Mouse (Mus musculus) hindbrain, embryonic 13.5 days (tissue): ENCODE measurements around the gene Sh3bp4. TPM values are rescaled to one million over a fixed set of nuclear protein-coding genes. Genes with fewer than 3 reads are reported as not detected.

Experiments used
- ATAC-seq: fragments of 200-750 bp; cut with Nextera tagmentation; 2 replicates; pipeline ENCODE4 v1.8.0; 2017; ENCODE audit warnings: moderate TSS enrichment; ENCODE audit not compliant: low FRiP score
- H3K27ac ChIP-seq: fragments of 300-500 bp; sonication (generic); 2 replicates; pipeline ENCODE4 v1.5.1; 2015; ENCODE audit warnings: inconsistent platforms, mild to moderate bottlenecking, moderate library complexity
- H3K27me3 ChIP-seq: fragments of 300-500 bp; sonication (generic); 2 replicates; pipeline ENCODE4 v1.6.1; 2015; ENCODE audit warnings: mild to moderate bottlenecking, inconsistent platforms
- H3K36me3 ChIP-seq: fragments of 300-500 bp; sonication (generic); 2 replicates; pipeline ENCODE4 v1.6.1; 2015; ENCODE audit warnings: mild to moderate bottlenecking, inconsistent platforms
- H3K4me1 ChIP-seq: fragments of 300-500 bp; sonication (generic); replicated peaks from 2 replicates; pipeline ENCODE4 v1.6.1; 2015; ENCODE audit warnings: inconsistent platforms
- H3K4me2 ChIP-seq: fragments of 300-500 bp; sonication (generic); 2 replicates; pipeline ENCODE4 v1.6.1; 2015; ENCODE audit warnings: inconsistent platforms, mild to moderate bottlenecking, moderate library complexity
- H3K4me3 ChIP-seq: fragments of 300-500 bp; sonication (generic); 2 replicates; pipeline ENCODE4 v1.5.1; 2015; ENCODE audit warnings: mild to moderate bottlenecking, inconsistent platforms
- H3K9ac ChIP-seq: fragments of 300-500 bp; sonication (generic); 2 replicates; pipeline ENCODE4 v1.6.1; 2015; ENCODE audit warnings: mild to moderate bottlenecking, inconsistent platforms
- H3K9me3 ChIP-seq: fragments of 300-500 bp; sonication (generic); 2 replicates; pipeline ENCODE4 v1.6.1; 2016; ENCODE audit warnings: inconsistent platforms
- WGBS: fragments of 180-500 bp; shearing (Covaris S2); methylation state at CpG from one replicate; pipeline ENCODE4 v1.1.7; 2015; 5-methylcytosine and 5-hydroxymethylcytosine counted together
- polyA plus RNA-seq: library from polyadenylated mRNA; unstranded; fragments of >200 nt; fragmentation: Nextera tagmentation; extraction: Ambion mirVana; gene quantifications from 2 replicates; pipeline ENCODE4 v1.2.1, GENCODE M21; 2015

Sh3bp4 gene
- polyA plus RNA-seq, 1 experiment from 2014 or later = 20.9 TPM

DNA sequence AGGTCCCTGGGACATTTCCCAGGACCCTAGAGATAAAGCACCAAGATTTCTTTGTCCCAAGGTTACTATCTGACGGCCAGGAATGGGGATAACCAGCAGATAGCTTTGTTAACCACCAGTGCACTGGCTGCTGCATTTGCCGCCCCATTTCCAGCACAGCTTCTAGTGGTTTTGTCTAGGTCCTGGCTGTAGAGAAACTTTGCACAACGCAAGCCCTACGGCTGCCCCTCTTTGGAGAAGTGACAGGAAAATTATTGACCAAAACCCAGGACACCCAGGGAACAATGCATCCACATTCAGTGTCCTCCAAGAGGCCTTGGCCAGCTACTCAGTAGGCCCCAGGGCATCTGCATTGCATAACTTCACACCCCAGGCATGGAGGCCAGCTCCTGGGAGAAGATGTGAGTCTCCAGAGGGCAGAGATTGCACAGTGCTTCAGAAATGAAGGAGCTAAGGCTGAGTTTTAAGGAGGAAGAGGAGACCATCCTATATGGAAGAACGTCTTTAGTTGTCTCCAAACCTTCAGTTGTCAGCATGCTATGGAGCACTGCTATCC is 3.2 kb downstream of the Sh3bp4 start:
- Histone ChIP-seq H3K27ac (peak overlapping the region; percentile 27; the same call in 1 of the 2 replicates), H3K27me3 (no peaks in the 10 kb centered on the region), H3K4me3 (peak overlapping the region; percentile 87), H3K9me3 (no peaks in the 10 kb centered on the region), H3K36me3 (no peaks in the 10 kb centered on the region), H3K9ac (peak overlapping the region; percentile 85; the same call in 1 of the 2 replicates), H3K4me1 (peaks cover 70% of the 10 kb centered on the region), H3K4me2 (peak overlapping the region; percentile 75)
- no peak for ATAC-seq
- WGBS = 61% methylated on average over 5 of the region's 5 CpGs

DNA sequence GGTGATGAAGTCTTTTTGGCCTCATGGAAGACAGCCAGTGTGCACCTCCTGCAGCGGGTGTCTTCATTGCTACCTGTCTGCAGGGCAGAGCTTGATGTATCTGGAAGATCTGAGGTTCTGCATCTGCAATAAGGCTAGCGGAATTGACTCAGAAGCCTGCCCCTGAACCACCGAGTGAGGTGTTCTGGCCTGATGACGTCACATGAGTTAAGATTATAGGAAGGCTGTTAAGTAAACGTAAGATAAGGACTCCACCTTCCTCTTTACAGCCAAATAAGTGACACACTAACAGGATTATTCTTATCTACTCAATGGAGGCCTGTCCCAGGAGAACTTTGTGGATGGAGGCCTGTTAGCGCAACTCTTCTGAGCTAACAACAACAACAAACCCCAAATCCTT is 4.5 kb downstream of the Sh3bp4 start:
- Histone ChIP-seq H3K4me3 (no peak overlapping the region), H3K9me3 (no peaks in the 10 kb centered on the region), H3K9ac (no peak overlapping the region), H3K27ac (no peak overlapping the region), H3K4me1 (peaks cover 70% of the 10 kb centered on the region), H3K27me3 (no peaks in the 10 kb centered on the region), H3K36me3 (no peaks in the 10 kb centered on the region), H3K4me2 (no peak overlapping the region)
- no peak for ATAC-seq
- 76% methylated on average over 6 of the region's 6 CpGs for WGBS

DNA sequence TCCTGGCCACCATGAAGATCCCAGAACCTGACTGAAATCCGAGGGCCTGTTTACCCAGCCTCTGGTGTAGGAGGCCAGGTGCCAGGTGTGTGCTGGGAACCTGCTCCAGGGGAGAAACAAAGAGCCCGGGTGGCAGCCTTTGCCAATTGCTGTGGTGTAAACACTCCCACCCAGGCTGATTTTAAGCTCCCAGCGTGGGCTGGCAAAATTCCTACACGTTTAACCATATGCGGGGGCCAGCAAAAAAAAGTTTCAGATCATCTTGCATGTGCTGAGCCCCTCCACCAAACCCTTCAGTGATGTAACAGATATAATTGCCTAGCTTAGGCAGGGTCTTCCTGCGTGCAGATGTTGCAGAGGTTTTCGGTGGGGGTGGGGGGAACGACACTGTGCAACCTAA is 4.9 kb downstream of the Sh3bp4 start:
- no peak overlapping the region for H3K4me2 ChIP-seq
- H3K4me1 ChIP-seq = peaks cover 70% of the 10 kb centered on the region
- H3K9me3 ChIP-seq = no peaks in the 10 kb centered on the region
- H3K27me3 ChIP-seq = no peaks in the 10 kb centered on the region
- no peak overlapping the region for H3K4me3 ChIP-seq
- H3K27ac ChIP-seq = no peak overlapping the region
- no peak overlapping the region for H3K9ac ChIP-seq
- ATAC-seq = no peak
- 75% methylated on average over 8 of the region's 8 CpGs for WGBS
- no peaks in the 10 kb centered on the region for H3K36me3 ChIP-seq

DNA sequence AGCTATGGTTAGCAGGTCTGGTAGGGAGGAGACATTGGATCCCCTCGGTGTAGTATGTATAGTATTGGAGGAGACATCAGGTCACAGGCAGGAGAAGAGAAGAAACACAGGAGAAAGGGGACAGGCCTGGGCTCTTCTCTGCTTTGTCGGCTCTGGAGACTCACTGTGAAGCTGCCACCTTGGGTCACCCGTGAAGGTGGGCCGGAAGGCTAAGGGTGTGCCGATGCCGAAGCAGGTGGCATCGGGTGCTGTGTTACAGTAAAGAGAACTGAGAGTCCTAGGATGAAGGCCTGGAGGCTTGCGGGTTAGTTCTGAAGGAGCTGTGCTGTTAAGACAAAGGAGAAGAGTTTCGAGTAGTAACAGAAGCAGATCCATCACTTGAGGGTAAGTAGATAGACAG is 6.6 kb downstream of the Sh3bp4 start:
- 84% methylated on average over 9 of the region's 9 CpGs for whole genome bisulfite sequencing
- no peak overlapping the region for H3K9ac ChIP-seq
- no peak overlapping the region for H3K4me3 ChIP-seq
- no peaks in the 10 kb centered on the region for H3K36me3 ChIP-seq
- peaks cover 80% of the 10 kb centered on the region for H3K4me1 ChIP-seq
- H3K4me2 ChIP-seq = no peak overlapping the region
- ATAC-seq = no peak
- no peaks in the 10 kb centered on the region for H3K27me3 ChIP-seq
- no peak overlapping the region for H3K27ac ChIP-seq
- no peaks in the 10 kb centered on the region for H3K9me3 ChIP-seq

DNA sequence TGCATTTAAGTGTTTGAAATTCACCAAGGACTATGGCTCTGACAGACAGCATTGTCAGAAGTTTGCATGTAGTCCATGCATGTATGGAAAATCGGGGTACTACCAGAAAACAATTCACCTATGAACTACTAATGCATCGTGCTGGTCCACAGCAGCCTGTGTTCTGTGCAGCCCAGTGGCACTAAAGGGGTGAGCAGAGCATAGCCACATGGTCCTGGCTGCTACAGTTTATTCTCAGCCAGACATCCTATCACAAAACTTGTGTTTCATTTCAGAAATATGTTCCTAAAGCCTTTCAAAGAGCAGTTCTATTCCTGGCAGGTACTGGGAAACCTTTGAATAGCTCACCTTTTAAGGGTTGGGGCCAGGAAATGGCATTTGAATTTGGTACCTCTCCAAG is 8.0 kb downstream of the Sh3bp4 start:
- peaks cover 80% of the 10 kb centered on the region for H3K4me1 ChIP-seq
- 60% methylated on average over 2 of the region's 2 CpGs for WGBS

DNA sequence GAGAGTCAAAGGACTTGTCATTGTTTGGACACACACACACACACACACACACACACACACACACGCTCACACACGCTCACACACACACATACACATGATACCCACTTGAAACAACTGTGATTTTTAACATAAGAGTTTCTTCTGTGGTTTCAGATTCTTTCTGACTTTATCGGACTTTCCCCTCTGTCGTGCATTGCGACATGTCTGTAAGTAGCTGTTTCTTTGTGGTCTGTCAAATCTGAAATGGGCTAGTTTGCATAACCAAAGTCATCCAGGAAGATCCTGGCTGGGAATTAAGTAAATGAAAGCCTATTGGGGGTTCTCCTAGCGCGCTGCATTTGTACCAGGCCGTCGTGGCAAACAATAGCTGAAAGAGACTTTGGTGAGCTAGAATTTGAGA is 8.5 kb downstream of the Sh3bp4 start:
- no peak for ATAC-seq
- Histone ChIP-seq H3K4me2 (no peak overlapping the region), H3K36me3 (no peaks in the 10 kb centered on the region), H3K9ac (no peak overlapping the region), H3K27ac (no peak overlapping the region), H3K27me3 (no peaks in the 10 kb centered on the region), H3K4me3 (no peak overlapping the region), H3K4me1 (peaks cover 79% of the 10 kb centered on the region), H3K9me3 (no peaks in the 10 kb centered on the region)
- WGBS = 19% methylated on average over 9 of the region's 9 CpGs

More for the DNA sequence above, 8.0 kb downstream of the Sh3bp4 start:
- Histone ChIP-seq H3K9me3 (no peaks in the 10 kb centered on the region), H3K27ac (no peak overlapping the region), H3K4me2 (no peak overlapping the region), H3K27me3 (no peaks in the 10 kb centered on the region), H3K4me3 (no peak overlapping the region), H3K36me3 (no peaks in the 10 kb centered on the region), H3K9ac (no peak overlapping the region)
- no peak for ATAC-seq

DNA sequence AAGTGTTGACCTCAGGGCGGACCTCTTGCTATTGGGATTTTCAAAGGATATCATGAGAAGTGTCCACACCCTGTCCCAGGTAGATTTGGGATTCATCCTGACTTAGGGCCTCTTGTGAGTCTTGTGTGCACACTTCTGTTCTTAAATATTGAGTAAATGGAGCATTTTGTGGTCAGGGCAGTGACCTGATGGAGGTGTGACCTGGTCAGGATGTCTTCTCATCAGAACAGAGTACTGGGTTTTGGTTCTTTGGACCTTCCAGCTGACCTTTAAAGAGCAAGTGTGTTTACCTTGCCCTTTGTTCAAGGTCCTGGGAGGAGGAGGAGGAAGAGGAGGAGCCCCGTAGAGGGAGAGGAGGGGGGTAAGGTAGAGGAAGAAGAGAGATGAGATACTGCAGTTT is 9.0 kb downstream of the Sh3bp4 start:
- H3K4me2 ChIP-seq = no peak overlapping the region
- H3K27ac ChIP-seq = no peak overlapping the region
- peaks cover 74% of the 10 kb centered on the region for H3K4me1 ChIP-seq
- no peak overlapping the region for H3K9ac ChIP-seq
- no peak for ATAC-seq
- no peaks in the 10 kb centered on the region for H3K36me3 ChIP-seq
- H3K4me3 ChIP-seq = no peak overlapping the region
- no peaks in the 10 kb centered on the region for H3K27me3 ChIP-seq
- H3K9me3 ChIP-seq = no peaks in the 10 kb centered on the region
- WGBS = 61% methylated on average over 2 of the region's 2 CpGs

DNA sequence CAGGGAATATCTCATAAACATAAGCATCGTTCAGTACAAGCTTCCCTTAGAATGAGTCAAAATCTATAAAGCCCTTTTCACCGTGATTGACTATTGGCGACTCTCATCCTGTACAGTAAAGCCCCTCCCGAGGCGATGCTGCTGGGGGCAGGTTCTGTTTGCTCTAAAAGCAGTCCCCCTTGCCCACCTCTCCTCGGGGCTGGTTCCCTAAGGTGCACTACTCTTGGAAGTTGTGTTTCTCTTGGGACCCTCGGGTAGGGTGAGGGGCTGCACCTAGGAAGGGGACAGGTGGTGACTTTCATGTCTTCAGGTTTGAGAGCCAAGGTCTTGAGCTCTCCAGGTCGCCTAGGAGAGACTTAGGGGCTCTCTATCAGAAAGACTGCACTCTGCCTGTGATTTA is 10.2 kb downstream of the Sh3bp4 start:
- Histone ChIP-seq H3K4me2 (no peak overlapping the region), H3K27me3 (no peaks in the 10 kb centered on the region), H3K4me1 (peaks cover 64% of the 10 kb centered on the region), H3K9ac (peak overlapping the region; percentile 35; the same call in 1 of the 2 replicates), H3K9me3 (no peaks in the 10 kb centered on the region), H3K36me3 (no peaks in the 10 kb centered on the region), H3K4me3 (no peak overlapping the region), H3K27ac (no peak overlapping the region)
- ATAC-seq = no peak
- WGBS = 83% methylated on average over 8 of the region's 8 CpGs

DNA sequence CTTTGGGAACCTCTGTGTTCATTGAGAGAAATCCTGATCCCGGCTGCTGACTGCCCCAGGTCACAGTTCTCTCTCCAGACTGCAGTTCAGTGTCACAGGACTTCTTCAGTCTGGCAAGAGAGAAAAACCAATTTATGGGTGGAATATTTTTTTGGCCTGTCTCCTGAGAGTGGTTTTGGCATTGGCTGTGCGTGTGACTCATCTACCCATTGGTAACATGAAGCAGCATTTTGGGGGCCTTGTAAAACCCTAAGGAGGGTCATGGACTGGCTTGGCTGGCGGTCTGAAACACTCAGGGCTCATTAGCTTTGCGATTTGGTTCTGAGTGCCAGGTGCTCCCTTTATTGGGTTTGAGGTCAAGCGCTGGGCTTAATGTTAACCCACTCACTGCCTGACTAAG is 10.6 kb downstream of the Sh3bp4 start:
- peaks cover 64% of the 10 kb centered on the region for H3K4me1 ChIP-seq
- H3K4me2 ChIP-seq = no peak overlapping the region
- H3K27ac ChIP-seq = no peak overlapping the region
- H3K9ac ChIP-seq = no peak overlapping the region
- no peaks in the 10 kb centered on the region for H3K27me3 ChIP-seq
- 62% methylated on average over 5 of the region's 5 CpGs for WGBS
- H3K4me3 ChIP-seq = no peak overlapping the region
- no peaks in the 10 kb centered on the region for H3K9me3 ChIP-seq
- no peak for ATAC-seq
- no peaks in the 10 kb centered on the region for H3K36me3 ChIP-seq

DNA sequence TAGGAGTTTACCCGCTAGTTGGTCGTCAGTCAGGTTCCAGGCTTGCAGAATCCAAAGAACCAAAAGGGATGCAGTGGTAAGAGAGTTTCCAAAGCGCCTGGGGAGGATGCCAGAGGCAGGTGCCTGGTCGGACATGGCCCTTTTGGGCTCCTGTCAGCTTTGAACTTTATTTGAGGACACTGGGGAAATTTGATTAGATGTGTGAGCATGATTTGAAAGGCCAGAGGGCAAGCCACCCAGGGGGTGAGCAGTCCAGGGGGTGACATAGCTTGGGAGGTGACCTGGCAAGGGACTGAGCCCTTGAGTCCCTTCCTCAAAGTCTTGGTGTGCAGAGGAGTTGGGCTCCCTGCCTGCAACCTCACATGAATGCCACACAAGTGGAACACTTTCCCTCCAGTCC is 11.2 kb downstream of the Sh3bp4 start:
- Histone ChIP-seq H3K9me3 (no peaks in the 10 kb centered on the region), H3K9ac (no peak overlapping the region), H3K27me3 (no peaks in the 10 kb centered on the region), H3K4me1 (peaks cover 64% of the 10 kb centered on the region), H3K27ac (no peak overlapping the region), H3K4me2 (no peak overlapping the region), H3K4me3 (no peak overlapping the region), H3K36me3 (no peaks in the 10 kb centered on the region)
- ATAC-seq = no peak
- WGBS = 85% methylated on average over 4 of the region's 4 CpGs

DNA sequence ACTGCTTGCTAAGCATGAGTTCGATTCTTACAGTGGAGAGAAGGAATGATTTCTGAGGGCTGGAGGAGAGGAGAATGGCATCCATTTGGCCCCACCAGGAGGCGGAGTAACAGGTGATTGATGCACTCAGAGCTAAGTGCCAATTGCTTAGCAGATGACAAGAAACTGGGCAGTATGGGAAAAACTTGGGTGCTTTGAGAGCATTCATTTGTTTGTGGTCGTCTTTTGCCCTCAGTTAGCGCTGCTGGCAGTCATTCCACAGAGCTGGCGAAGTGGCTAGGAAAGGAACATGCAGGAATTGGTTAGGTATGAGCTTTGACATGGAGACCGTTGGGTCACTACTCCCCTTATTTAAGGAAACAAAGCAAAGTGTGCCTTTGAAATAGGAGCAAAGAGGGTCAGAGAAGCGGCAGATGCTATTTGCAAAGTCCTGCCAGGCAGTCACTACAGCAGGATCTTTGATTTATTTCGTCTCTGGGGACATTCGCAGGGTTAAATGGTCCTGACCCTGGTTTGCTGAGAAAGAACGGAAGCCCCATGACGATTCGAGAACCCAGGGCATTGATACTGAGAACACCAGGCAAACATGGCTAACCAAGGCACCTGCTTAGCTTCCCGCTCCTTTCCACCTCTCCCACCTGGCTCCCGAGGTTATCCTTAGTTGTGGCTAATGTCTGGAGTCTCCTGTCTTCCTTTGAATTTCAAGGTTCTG is 12.1 kb downstream of the Sh3bp4 start:
- peaks cover 67% of the 10 kb centered on the region for H3K4me1 ChIP-seq
- H3K9ac ChIP-seq = no peak overlapping the region
- H3K9me3 ChIP-seq = no peaks in the 10 kb centered on the region
- ATAC-seq = no peak
- H3K27me3 ChIP-seq = no peaks in the 10 kb centered on the region
- no peak overlapping the region for H3K4me3 ChIP-seq
- H3K27ac ChIP-seq = 0 out of 2 replicates have a peak overlapping the region, but pooled peaks have one; percentile 35
- H3K4me2 ChIP-seq = no peak overlapping the region
- no peaks in the 10 kb centered on the region for H3K36me3 ChIP-seq
- 25% methylated on average over 14 of the region's 14 CpGs for WGBS

DNA sequence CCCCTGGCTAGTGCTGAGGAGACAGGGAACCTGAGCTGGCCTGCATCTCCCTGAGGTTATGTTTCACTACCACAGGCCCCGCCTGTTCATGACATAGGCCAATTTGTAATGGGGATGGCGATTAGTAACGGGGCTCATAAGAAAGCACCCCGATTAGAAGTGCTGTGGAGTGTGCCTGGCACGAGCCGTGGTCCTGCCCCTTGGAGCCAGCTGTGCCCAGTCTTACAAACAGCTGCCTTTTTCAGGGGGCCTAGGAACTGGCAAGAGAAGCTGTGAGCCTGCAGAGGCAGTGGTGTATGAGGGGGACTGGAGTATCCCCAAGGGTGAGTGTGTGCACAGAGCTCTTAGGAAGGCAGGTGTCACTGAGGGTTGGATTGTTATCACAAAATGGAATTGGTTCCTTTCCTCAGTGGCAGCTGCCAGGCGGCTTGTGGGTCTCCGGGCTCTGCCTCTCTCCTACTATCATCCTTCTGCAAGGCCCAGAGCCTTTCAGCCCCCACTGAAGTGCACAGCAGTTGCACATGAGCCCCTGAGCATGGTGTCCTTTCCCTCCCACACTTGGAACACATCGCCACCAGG is 16.4 kb downstream of the Sh3bp4 start:
- 0 out of 2 replicates have a peak, but pooled peaks have one; percentile 22 for ATAC-seq
- Histone ChIP-seq H3K4me2 (no peak overlapping the region), H3K4me3 (no peak overlapping the region), H3K4me1 (peaks cover 68% of the 10 kb centered on the region), H3K27me3 (no peaks in the 10 kb centered on the region), H3K9ac (peak overlapping the region; percentile 35; the same call in 1 of the 2 replicates), H3K27ac (peak overlapping the region; percentile 35; the same call in 1 of the 2 replicates), H3K36me3 (no peaks in the 10 kb centered on the region), H3K9me3 (no peaks in the 10 kb centered on the region)
- WGBS = 55% methylated on average over 9 of the region's 9 CpGs
